Mouse (Mus musculus): Measurements from ENCODE around the gene Edar.

Gene Edar

GRCm38 (mm10) chr10:58652045-58652417 lies 23.4 kb downstream of the Edar start:
- in situ Hi-C loops (cut with MboI; ENCODE audit: unreplicated experiment in 2 of 2): no loop called here

GRCm38 (mm10) chr10:58651270-58652042 lies 24.0 kb downstream of the Edar start:
- in situ Hi-C loops (cut with MboI; ENCODE audit: unreplicated experiment in 2 of 2): no loop called here

- in situ Hi-C loops (cut with MboI; ENCODE audit: unreplicated experiment in 2 of 2): no loop called here
Observed at GRCm38 (mm10) chr10:58648787-58649186, 26.7 kb downstream of the Edar start.

GRCm38 (mm10) chr10:58644671-58645070 lies 30.8 kb downstream of the Edar start:
- in situ Hi-C loops (cut with MboI; ENCODE audit: unreplicated experiment in 2 of 2): no loop called here

GRCm38 (mm10) chr10:58644194-58644593 lies 31.3 kb downstream of the Edar start:
- in situ Hi-C loops (cut with MboI; ENCODE audit: unreplicated experiment in 2 of 2): no loop called here

- in situ Hi-C loops (cut with MboI; ENCODE audit: unreplicated experiment in 2 of 2): no loop called here
Observed at GRCm38 (mm10) chr10:58643001-58643400, 32.5 kb downstream of the Edar start.

GRCm38 (mm10) chr10:58641631-58642030 lies 33.8 kb downstream of the Edar start:
- in situ Hi-C loops (cut with MboI; ENCODE audit: unreplicated experiment in 2 of 2): no loop called here

GRCm38 (mm10) chr10:58640446-58641400 lies 34.7 kb downstream of the Edar start:
- in situ Hi-C loops (cut with MboI; ENCODE audit: unreplicated experiment in 2 of 2): no loop called here

GRCm38 (mm10) chr10:58639291-58639690 lies 36.2 kb downstream of the Edar start:
- in situ Hi-C loops (cut with MboI; ENCODE audit: unreplicated experiment in 2 of 2): no loop called here

GRCm38 (mm10) chr10:58636431-58637080 lies 38.9 kb downstream of the Edar start:
- in situ Hi-C loops (cut with MboI; ENCODE audit: unreplicated experiment in 2 of 2): no loop called here

GRCm38 (mm10) chr10:58633507-58633906 lies 41.9 kb downstream of the Edar start:
- in situ Hi-C loops (cut with MboI; ENCODE audit: unreplicated experiment in 2 of 2): no loop called here

- in situ Hi-C loops (cut with MboI; ENCODE audit: unreplicated experiment in 2 of 2): no loop called here
Observed at GRCm38 (mm10) chr10:58627569-58627968, 47.9 kb downstream of the Edar start.

GRCm38 (mm10) chr10:58624848-58625711 lies 50.4 kb downstream of the Edar start:
- in situ Hi-C loops (cut with MboI; ENCODE audit: unreplicated experiment in 2 of 2): no loop called here

- in situ Hi-C loops (cut with MboI; ENCODE audit: unreplicated experiment in 2 of 2): no loop called here
Observed at GRCm38 (mm10) chr10:58619266-58619665, 56.2 kb downstream of the Edar start.

GRCm38 (mm10) chr10:58618501-58619216 lies 56.8 kb downstream of the Edar start:
- in situ Hi-C loops (cut with MboI; ENCODE audit: unreplicated experiment in 2 of 2): no loop called here

GRCm38 (mm10) chr10:58616565-58616964 lies 58.9 kb downstream of the Edar start:
- in situ Hi-C loops (cut with MboI; ENCODE audit: unreplicated experiment in 2 of 2): no loop called here

GRCm38 (mm10) chr10:58614601-58615000 lies 60.9 kb downstream of the Edar start:
- in situ Hi-C loops (cut with MboI; ENCODE audit: unreplicated experiment in 2 of 2): no loop called here

- in situ Hi-C loops (cut with MboI; ENCODE audit: unreplicated experiment in 2 of 2): no loop called here
Observed at GRCm38 (mm10) chr10:58610484-58611261, 64.8 kb downstream of the Edar start.

- in situ Hi-C loops (cut with MboI; ENCODE audit: unreplicated experiment in 2 of 2): no loop called here
Observed at GRCm38 (mm10) chr10:58608858-58609257, 66.6 kb downstream of the Edar start.

Measured in v-Abl transformed pro-B cells (cell line).